Mouse (Mus musculus) heart, embryonic 15.5 days (tissue): ENCODE measurements around the gene Mymx. TPM values are rescaled to one million over a fixed set of nuclear protein-coding genes. Genes with fewer than 3 reads are reported as not detected.
"Not testable (repeated sequence)": the region's sequence is repeated elsewhere in the genome, so short reads cannot be mapped to it uniquely, and the experiment has no call there.

Experiments used
- ATAC-seq: fragments of 200-750 bp; cut with Nextera tagmentation; replicated peaks from 2 replicates; pipeline ENCODE4 v1.8.0; 2017; ENCODE audit warnings: low read depth, moderate TSS enrichment; ENCODE audit not compliant: insufficient number of reproducible peaks, insufficient read depth, low FRiP score
- H3K27ac ChIP-seq: fragments of 300-500 bp; sonication (generic); 2 replicates; pipeline ENCODE4 v1.5.1; 2015; ENCODE audit warnings: mild to moderate bottlenecking, inconsistent platforms
- H3K27me3 ChIP-seq: fragments of 300-500 bp; sonication (generic); 2 replicates; pipeline ENCODE4 v1.6.1; 2015; ENCODE audit warnings: inconsistent platforms
- H3K36me3 ChIP-seq: fragments of 300-500 bp; sonication (generic); 2 replicates; pipeline ENCODE4 v1.6.1; 2015; ENCODE audit warnings: mild to moderate bottlenecking, inconsistent platforms
- H3K4me1 ChIP-seq: fragments of 300-500 bp; sonication (generic); replicated peaks from 2 replicates; pipeline ENCODE4 v1.6.1; 2015; ENCODE audit warnings: inconsistent platforms
- H3K4me2 ChIP-seq: fragments of 300-500 bp; sonication (generic); 2 replicates; pipeline ENCODE4 v1.6.1; 2015; ENCODE audit warnings: inconsistent platforms, mild to moderate bottlenecking, moderate library complexity
- H3K4me3 ChIP-seq: fragments of 300-500 bp; sonication (generic); 2 replicates; pipeline ENCODE4 v1.5.1; 2015; ENCODE audit warnings: mild to moderate bottlenecking, inconsistent platforms
- H3K9ac ChIP-seq: fragments of 300-500 bp; sonication (generic); 2 replicates; pipeline ENCODE4 v1.6.1; 2015; ENCODE audit warnings: mild to moderate bottlenecking, inconsistent platforms
- H3K9me3 ChIP-seq: fragments of 300-500 bp; sonication (generic); replicated peaks from 2 replicates; pipeline ENCODE4 v1.6.1; 2016; ENCODE audit warnings: inconsistent platforms
- WGBS: fragments of 180-500 bp; shearing (Covaris S2); methylation state at CpG from one replicate; pipeline ENCODE4 v1.1.7; 2015; ENCODE audit warnings: mixed read lengths; 5-methylcytosine and 5-hydroxymethylcytosine counted together
- polyA plus RNA-seq: library from polyadenylated mRNA; unstranded; fragments of >200 nt; fragmentation: Nextera tagmentation; extraction: Ambion mirVana; gene quantifications from 2 replicates; pipeline ENCODE4 v1.2.1, GENCODE M21; 2015

The Mymx gene
- polyA plus RNA-seq, 1 experiment from 2014 or later, result 0.16 TPM

DNA sequence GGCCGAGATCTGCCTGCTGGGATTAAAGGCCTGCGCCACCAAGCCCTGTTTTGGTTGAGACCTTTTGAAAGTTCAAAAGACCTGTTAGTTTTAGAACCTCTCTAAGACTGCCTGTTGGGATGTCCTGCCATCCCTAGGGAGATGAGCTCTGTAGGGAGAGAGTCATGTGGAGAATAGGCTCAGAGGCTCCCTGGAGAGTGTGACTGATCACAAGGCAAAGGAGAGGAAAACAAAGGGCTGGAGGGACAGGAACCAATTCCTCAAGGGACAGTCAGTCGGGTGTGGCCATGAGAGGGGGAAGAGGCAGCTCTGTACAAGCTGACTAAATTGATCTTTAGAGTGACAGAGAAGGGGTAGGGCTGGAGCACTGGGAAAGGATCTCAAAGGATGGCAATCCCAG lies 26.3 kb upstream of the Mymx start:
- no peak for ATAC-seq
- Histone ChIP-seq H3K9ac (no peak overlapping the region), H3K9me3 (no peaks in the 10 kb centered on the region), H3K36me3 (no peaks in the 10 kb centered on the region), H3K4me3 (no peak overlapping the region), H3K4me2 (no peak overlapping the region), H3K4me1 (peaks cover 28% of the 10 kb centered on the region), H3K27me3 (peaks cover 3% of the 10 kb centered on the region; the same call in 1 of the 2 replicates), H3K27ac (peak overlapping the region; percentile 76; the same call in 1 of the 2 replicates)
- WGBS, result 45% methylated on average over 3 of the region's 3 CpGs

DNA sequence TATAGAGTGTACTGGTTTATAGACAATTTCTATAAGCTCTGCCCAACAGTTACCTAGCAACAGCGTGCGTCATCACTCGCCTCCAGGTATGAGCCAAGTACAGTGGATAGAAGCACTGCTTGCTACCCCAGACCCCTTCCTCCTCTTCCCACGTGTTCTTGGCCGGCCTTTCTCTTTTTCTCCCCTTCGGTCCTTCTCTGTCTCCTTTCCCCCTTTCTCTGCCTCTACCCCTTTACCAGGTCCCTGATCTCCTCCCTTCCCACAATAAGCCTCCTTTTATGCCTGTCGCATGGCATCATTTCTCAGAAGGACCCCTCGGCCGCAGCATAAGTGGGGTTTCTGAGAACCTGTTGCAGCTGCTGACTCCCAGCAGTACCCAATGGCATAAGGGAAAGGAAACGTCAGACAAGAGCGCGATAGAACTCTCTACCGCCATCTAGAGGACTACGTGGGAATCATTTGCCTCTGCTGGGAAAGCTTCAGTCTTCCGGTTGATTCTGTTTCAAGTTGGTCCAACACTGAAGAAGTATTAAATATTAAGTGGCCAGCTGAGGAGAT lies 24.8 kb upstream of the Mymx start:
- Histone ChIP-seq H3K4me1 (peaks cover 28% of the 10 kb centered on the region), H3K9me3 (no peaks in the 10 kb centered on the region), H3K4me2 (peak overlapping the region; percentile 52), H3K4me3 (no peak overlapping the region; the same call in 1 of the 2 replicates), H3K27me3 (peaks cover 3% of the 10 kb centered on the region; the same call in 1 of the 2 replicates), H3K9ac (peak overlapping the region; percentile 47; the same call in 1 of the 2 replicates), H3K27ac (no peak overlapping the region), H3K36me3 (no peaks in the 10 kb centered on the region)
- no peak for ATAC-seq
- WGBS, result 26% methylated on average over 15 of the region's 15 CpGs

DNA sequence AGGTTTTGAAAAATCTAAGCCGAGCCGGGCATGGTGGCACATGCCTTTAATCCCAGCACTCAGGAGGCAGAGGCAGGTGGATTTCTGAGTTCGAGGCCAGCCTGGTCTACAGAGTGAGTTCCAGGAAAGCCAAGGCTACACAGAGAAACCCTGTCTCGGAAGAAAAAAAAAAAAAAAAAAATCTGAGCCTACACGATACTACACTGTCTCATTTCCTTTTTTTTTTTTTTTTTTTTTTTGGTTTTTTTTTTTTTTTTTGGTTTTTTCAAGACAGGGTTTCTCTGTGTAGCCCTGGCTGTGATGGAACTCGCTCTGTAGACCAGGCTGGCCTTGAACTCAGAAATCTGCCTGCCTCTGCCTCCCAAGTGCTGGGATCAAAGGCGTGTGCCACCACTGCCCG lies 21.5 kb upstream of the Mymx start:
- H3K27ac ChIP-seq, H3K9me3 ChIP-seq, ATAC-seq, H3K4me3 ChIP-seq, H3K9ac ChIP-seq, H3K4me2 ChIP-seq, H3K27me3 ChIP-seq, H3K36me3 ChIP-seq: not testable (repeated sequence)
- 85% methylated on average over 8 of the region's 8 CpGs for WGBS
- H3K4me1 ChIP-seq, result peaks cover 20% of the 10 kb centered on the region; the same call in 1 of the 2 replicates

DNA sequence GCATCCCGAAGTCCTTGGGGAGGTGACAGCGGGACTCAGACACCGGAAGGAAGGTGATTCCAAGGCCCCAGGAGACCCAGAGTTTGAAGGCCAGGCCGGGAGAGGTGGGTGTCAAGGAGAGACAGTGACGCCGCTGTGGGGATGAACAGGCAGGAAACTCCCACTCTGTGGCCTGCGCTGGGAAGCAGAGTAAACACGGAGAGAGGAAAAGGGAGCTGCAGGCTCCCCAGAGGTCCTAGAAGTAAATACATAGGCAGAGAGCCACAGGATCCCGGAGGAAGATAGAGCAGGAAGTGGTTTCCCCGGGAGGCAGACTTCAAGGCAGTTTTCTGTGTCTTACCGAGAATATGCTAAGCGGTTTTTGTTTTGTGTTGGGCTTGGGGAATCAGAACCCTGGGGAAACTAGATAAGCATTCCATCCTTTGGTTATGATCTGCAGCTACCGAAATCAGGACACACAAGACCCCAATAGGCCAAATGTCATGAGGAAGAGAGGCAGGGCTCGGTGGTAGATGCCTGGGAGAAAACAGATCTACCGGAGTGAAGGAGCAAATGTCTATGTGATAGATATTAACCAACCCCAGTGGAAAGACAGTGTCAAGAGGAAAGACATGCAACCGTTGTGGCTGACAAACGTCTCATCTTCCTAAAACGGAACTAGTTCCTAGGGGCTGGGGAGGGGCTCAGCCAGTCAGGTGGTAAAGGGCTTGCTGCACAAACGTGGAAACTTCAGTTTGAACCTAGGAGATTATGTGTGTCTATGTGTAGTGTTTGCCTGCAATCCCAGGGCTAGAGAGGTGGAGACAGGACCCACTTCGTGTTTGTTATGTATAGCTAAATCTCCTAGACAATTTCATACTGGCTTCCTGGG lies 17.7 kb upstream of the Mymx start:
- peak overlapping the region; percentile 75 for H3K27ac ChIP-seq

DNA sequence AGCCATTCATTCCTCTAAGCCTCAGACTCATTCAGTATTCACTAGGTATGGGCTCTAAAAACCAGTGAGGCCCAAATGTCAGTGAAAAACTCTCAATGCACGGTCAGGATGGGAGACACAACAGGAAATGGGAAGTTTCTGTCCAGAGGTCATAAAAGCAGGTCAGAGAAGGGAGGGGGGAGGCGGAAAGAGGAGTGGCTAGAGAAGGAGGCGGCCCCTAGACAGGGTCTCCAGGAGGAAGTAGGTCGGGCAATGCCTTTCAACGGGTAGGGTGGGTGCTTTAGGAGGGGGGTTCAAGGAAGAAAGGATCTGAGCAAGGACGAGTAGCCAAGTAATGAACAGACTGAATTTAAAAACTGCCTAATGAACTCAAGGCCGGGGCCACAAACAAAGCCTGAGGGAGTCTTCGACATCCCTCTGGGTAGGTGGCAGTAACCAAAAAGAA lies 17.1 kb upstream of the Mymx start:
- Histone ChIP-seq H3K4me1 (peaks cover 13% of the 10 kb centered on the region; the same call in 1 of the 2 replicates), H3K4me3 (peak overlapping the region; percentile 7), H3K9ac (no peak overlapping the region), H3K36me3 (no peaks in the 10 kb centered on the region), H3K27ac (peak overlapping the region; percentile 75), H3K4me2 (peak overlapping the region; percentile 43), H3K27me3 (no peaks in the 10 kb centered on the region), H3K9me3 (no peaks in the 10 kb centered on the region)
- 29% methylated on average over 8 of the region's 8 CpGs for WGBS
- peak; percentile 78; the same call in 1 of the 2 replicates for ATAC-seq

More for the DNA sequence above, 17.7 kb upstream of the Mymx start:
- Histone ChIP-seq H3K9ac (no peak overlapping the region), H3K27me3 (no peaks in the 10 kb centered on the region), H3K36me3 (no peaks in the 10 kb centered on the region), H3K4me3 (peak overlapping the region; percentile 7), H3K4me1 (peaks cover 13% of the 10 kb centered on the region; the same call in 1 of the 2 replicates), H3K4me2 (peak overlapping the region; percentile 43), H3K9me3 (no peaks in the 10 kb centered on the region)
- 22% methylated on average over 20 of the region's 20 CpGs for WGBS
- ATAC-seq, result 0 out of 2 replicates have a peak, but pooled peaks have one; percentile 72

DNA sequence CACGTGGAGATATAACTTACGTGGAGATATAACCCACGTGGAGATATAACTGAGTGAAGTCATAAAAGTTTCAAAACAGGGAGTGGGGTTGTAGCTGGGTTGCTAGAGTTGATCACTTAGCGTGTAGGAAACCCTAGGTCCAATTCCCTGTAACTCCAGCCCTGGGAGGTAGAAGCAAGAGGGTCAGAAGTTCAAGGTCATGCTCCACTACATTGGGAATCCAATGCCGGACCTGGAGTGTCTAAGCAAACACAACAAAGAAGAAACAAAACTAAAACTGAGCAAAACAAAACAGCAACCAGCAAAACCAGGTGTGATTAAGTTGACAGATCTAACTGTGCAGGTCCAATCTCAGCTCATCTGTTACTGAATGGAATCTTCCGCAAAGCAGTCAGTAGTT lies 15.8 kb upstream of the Mymx start:
- H3K36me3 ChIP-seq, result no peaks in the 10 kb centered on the region
- no peak overlapping the region for H3K4me2 ChIP-seq
- peaks cover 13% of the 10 kb centered on the region; the same call in 1 of the 2 replicates for H3K4me1 ChIP-seq
- no peak overlapping the region for H3K27ac ChIP-seq
- no peak for ATAC-seq
- H3K4me3 ChIP-seq, result no peak overlapping the region
- no peaks in the 10 kb centered on the region for H3K9me3 ChIP-seq
- 84% methylated on average over 6 of the region's 6 CpGs for WGBS
- no peak overlapping the region for H3K9ac ChIP-seq
- H3K27me3 ChIP-seq, result no peaks in the 10 kb centered on the region

DNA sequence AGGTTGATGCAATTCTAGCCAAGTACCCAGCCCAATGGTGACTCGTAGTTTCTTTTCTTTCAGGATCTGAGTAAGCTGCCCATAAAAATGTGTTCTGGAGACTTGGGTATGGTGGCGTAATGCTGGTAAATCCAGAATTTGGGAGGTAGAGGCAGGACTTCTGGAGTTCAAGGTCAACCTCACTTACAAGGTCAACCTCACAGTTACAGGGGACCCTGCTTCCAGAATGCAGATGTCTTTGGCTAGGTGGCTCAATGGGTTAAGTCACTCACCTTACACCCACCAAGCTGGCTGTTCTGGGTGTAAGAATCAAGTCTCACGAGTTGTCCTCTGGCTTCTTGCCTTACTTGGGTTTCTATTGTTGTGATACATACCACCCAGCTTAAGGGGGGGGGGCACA lies 14.8 kb upstream of the Mymx start:
- Histone ChIP-seq H3K27me3 (no peaks in the 10 kb centered on the region), H3K36me3 (no peaks in the 10 kb centered on the region), H3K4me3 (no peak overlapping the region), H3K4me1 (peaks cover 13% of the 10 kb centered on the region; the same call in 1 of the 2 replicates), H3K27ac (no peak overlapping the region), H3K9me3 (no peaks in the 10 kb centered on the region), H3K4me2 (no peak overlapping the region), H3K9ac (no peak overlapping the region)
- no peak for ATAC-seq
- WGBS, result 77% methylated on average over 3 of the region's 3 CpGs

DNA sequence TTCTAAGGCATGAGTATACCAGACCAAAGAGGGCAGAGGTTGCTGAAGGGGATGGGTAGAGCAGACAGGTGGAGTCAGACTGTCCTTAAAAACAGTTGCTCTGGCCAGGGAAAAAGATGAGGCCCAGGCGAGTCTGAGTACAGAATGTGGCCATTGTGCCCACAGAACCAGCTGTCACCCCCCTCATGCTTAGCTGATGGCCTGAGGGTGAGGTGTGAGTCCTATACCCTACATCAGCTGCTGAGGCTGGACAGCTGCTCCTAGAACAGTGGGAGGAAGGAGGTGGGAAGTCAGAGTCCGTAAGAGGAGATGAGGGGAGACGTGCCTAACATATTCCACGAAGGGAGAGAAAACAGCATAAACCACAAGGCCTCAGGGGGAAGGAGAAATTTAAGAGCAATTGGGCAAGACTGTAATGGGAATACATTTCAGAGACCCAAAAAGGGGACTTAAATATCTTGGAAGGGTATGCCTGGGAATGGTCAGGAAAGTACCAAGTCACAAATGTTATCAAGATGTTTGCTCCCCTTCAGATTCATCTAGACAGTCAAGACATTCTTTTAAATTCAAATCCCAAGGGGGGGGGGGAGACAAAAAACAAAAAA lies 14.2 kb upstream of the Mymx start:
- 58% methylated on average over 4 of the region's 4 CpGs for WGBS
- no peak overlapping the region for H3K4me2 ChIP-seq
- no peak overlapping the region for H3K4me3 ChIP-seq
- no peaks in the 10 kb centered on the region for H3K9me3 ChIP-seq
- no peak for ATAC-seq
- peaks cover 13% of the 10 kb centered on the region for H3K4me1 ChIP-seq
- H3K36me3 ChIP-seq, result no peaks in the 10 kb centered on the region
- H3K27me3 ChIP-seq, result no peaks in the 10 kb centered on the region
- H3K27ac ChIP-seq, result no peak overlapping the region
- no peak overlapping the region for H3K9ac ChIP-seq

DNA sequence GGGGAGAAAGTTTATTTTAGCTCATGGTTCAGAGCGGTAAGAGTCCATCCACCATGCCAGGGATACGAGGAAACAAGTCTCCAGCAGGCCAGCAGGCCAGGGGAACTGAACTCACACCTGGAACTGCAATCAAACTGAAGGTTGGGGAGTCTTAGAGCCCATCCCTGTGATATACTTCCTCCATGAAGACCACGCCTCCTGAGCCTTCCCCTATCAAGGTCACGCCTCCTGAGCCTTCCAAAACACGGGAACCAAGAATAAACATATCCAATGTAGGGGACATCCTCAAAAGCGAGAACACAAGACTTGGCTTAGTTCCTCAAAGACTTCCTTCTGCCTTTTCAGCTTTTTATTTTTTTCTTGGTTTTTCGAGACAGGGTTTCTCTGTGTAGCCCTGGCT lies 11.0 kb upstream of the Mymx start:
- ATAC-seq, result no peak
- Histone ChIP-seq H3K4me2 (no peak overlapping the region), H3K4me3 (no peak overlapping the region), H3K36me3 (no peaks in the 10 kb centered on the region), H3K9me3 (no peaks in the 10 kb centered on the region), H3K27me3 (no peaks in the 10 kb centered on the region), H3K9ac (no peak overlapping the region), H3K4me1 (peaks cover 12% of the 10 kb centered on the region), H3K27ac (no peak overlapping the region)
- WGBS, result 84% methylated on average over 7 of the region's 7 CpGs

DNA sequence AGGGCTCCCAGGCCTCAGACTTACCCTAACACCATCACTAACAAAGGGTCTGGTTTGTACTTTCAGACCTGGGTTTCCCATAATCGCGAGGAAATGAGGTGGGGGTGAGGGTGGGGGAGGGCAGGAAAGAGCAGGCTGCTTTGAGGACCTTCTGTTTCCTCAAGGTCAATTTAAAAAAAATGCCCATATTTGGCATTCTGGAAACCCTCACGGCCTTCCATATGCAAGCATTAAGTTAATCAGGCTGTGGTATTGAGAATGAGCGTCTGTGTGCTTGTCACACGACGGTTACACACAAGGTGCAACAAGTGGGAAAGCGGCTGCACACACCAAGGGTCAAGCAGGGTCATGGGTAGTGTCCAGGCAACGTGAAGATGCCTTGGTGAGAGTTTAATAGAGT lies 10.1 kb upstream of the Mymx start:
- Histone ChIP-seq H3K4me1 (peaks cover 12% of the 10 kb centered on the region), H3K27ac (no peak overlapping the region), H3K9me3 (no peaks in the 10 kb centered on the region), H3K4me3 (no peak overlapping the region), H3K36me3 (no peaks in the 10 kb centered on the region), H3K9ac (no peak overlapping the region), H3K4me2 (no peak overlapping the region), H3K27me3 (no peaks in the 10 kb centered on the region)
- ATAC-seq, result no peak
- 73% methylated on average over 8 of the region's 8 CpGs for WGBS

DNA sequence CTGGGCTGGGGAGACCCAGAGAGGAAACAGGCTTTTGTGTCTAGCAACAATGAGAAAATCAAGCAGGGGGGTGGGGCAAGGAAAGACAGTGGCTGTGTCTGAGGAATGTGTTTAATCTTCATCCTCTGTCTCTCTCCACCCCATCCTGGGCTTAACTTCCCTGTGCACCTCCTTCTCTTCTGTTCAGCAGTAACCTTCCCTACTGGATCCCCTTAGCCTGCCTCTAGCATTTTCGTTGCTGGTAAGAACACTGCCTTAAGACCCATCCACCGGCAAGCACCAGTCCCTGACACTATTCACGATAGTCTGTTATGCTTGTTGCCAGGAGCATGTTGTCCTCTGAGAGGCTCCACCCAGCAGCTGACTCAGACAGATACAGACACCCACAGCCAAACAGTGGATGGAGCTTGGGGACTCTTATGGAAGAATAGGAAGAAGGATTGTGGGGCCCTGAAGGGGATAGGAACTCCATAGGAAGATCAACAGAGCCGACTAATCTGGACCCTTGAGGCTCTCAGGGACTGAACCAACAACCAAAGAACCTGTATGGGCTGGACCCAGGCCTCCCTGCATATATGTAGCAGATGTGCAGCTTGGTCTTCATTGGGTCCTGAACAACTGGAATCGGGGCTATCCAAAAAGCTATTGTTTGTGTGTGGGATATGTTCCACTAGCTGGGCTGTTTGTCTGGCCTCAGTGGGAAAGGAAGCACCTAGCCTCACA lies 8.4 kb upstream of the Mymx start:
- H3K27ac ChIP-seq, result peak overlapping the region; percentile 52
- 25% methylated on average over 5 of the region's 5 CpGs for WGBS
- H3K36me3 ChIP-seq, result no peaks in the 10 kb centered on the region
- H3K4me1 ChIP-seq, result peaks cover 12% of the 10 kb centered on the region
- ATAC-seq, result 0 out of 2 replicates have a peak, but pooled peaks have one; percentile 18
- H3K4me3 ChIP-seq, result no peak overlapping the region
- no peaks in the 10 kb centered on the region for H3K27me3 ChIP-seq
- H3K9ac ChIP-seq, result no peak overlapping the region
- no peaks in the 10 kb centered on the region for H3K9me3 ChIP-seq
- H3K4me2 ChIP-seq, result peak overlapping the region; percentile 23; the same call in 1 of the 2 replicates
